Mouse (Mus musculus): Measurements from ENCODE around the gene Ticrr.

Ticrr gene

DNA sequence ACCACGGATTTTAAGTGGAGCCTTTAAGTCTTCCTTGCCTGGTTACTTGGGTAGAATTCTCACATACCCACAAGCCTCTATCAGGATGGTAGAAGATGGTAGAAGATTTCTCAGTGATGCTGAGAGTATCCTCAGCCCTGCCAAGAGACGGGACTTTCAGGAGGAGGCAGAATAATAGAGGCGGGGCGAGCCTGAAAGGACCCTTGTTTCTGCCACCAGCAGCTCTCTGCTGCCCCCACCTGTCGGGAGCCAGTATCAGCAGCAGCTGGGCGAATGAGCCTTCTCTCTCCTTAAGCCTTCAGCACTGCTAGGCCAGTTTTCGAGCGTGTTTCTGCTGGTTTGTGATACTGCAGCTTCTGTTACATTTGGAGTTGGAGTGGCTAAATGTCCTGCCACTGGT lies 69.2 kb downstream of the Ticrr start:
- POLR2A ChIA-PET: interaction anchor here (0.5 to 2.1 kb wide), 12 partner anchors 9 to 223 kb away, joined by 3 to 7 read pairs (median 4); partner anchors contain the start of gene Ticrr (in 1 of the 4)
- CTCF ChIA-PET: interaction anchor here (0.6 to 3.7 kb wide), 78 partner anchors 7 to 1078 kb away, joined by 3 to 64 read pairs (median 6); partner anchors contain the start of genes Kif7 (in 2 of the 4), Pex11a (in 2 of the 4), Wdr93 (in 2 of the 4) and Rhcg (in 1 of the 4)

- CTCF ChIA-PET: interaction anchor here (0.6 to 3.7 kb wide), 61 partner anchors 9 to 906 kb away, joined by 3 to 64 read pairs (median 5); partner anchors contain the start of genes Kif7 (in 2 of the 4), Pex11a (in 2 of the 4), Wdr93 (in 2 of the 4) and Rhcg (in 1 of the 4)
- POLR2A ChIA-PET: interaction anchor here in 2 of 4 experiments (0.5 to 2.1 kb wide), 4 partner anchors 10 to 222 kb away, joined by 3 to 7 read pairs (median 6); no protein-coding TSS in a partner anchor
Observed at GRCm38 (mm10) chr7:79729743-79730370, 69.9 kb downstream of the Ticrr start.

GRCm38 (mm10) chr7:79731438-79731837 lies 71.4 kb downstream of the Ticrr start:
- POLR2A ChIA-PET: interaction anchor here in 2 of 4 experiments (0.7 to 1.6 kb wide), 5 partner anchors 10 to 242 kb away, joined by 3 to 4 read pairs (median 3); no protein-coding TSS in a partner anchor
- CTCF ChIA-PET: interaction anchor here (0.6 to 1.6 kb wide), 9 partner anchors 10 to 261 kb away, joined by 3 to 5 read pairs (median 3); partner anchors contain the start of genes Kif7 (in 1 of the 4) and Pex11a (in 1 of the 4)

DNA sequence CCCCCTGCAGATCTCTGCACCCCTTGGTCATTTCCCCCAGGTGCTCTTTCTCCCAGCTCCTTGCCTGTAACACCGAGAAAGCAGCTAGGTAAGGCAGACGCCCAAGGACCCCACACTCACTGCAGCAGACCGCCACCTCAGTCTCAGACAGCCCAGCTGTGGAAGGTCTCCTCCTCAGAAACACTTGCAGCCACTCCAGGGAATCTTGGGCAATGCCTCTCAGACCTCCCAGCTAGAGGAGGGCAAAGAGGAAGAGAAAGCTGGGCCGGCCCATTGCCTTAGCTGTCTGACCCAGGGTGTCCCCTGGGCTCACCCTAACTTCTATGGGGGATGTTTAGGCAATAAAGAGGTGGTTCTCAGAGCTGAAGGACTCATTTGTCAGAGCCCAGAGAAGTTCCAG lies 72.6 kb downstream of the Ticrr start, which contains the start of gene Plin1:
TSS of gene Plin1 (minus strand) at position 282 of the 400 bp plus-strand sequence.
- CTCF ChIA-PET: interaction anchor here (0.6 to 1.6 kb wide), 8 partner anchors 11 to 424 kb away, joined by 3 to 10 read pairs (median 4); no protein-coding TSS in a partner anchor
- POLR2A ChIA-PET: interaction anchor here in 3 of 4 experiments (0.6 to 1.6 kb wide), 4 partner anchors 9 to 185 kb away, joined by 3 to 5 read pairs (median 4); partner anchors contain the start of gene Ticrr (in 1 of the 3)

GRCm38 (mm10) chr7:79734563-79734962 lies 74.6 kb downstream of the Ticrr start:
- ChIA-PET CTCF (no interaction called here), POLR2A (no interaction called here)

DNA sequence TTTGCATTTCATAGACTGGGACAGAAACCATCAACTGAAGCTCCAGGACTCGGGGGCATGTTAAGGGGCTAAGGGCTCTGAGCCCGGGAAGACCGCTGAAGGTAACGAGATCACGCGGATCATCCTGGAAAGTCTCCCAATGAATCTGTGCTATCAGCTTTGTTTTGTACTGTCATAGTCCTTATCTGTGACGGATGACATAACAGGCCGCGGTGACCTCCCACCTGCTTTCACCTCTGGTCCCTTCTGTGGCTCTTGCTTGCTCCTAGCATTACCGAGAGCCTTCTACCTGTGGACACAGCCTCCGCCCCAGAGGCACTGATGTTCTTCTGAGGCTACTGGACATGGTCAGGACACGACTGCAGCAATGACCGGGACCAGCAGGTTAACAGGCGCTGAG lies 76.5 kb downstream of the Ticrr start:
- ChIA-PET POLR2A (no interaction called here), CTCF (interaction anchor here in 1 of 4 experiments (1.5 kb wide), 1 partner anchor 8 kb away, joined by 9 read pairs; no protein-coding TSS in a partner anchor)

DNA sequence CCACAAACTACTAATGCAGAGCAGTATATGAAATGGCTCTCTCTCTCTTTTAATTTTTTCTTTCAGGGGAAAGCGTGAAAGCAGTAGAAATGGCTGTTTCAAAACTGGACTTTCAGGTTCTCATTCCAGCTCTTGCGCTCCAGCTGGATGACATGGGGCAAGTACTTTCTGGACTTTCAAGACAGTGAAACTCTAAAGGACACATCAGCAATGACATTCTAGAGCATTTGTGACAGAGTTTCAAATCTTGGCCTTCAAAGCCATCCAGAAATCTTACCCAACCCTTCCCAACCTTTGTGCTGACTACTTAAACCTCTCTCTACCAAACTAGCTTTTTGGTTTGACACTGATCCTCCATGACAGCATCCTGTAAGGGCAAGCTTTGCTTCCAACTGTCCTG lies 78.9 kb downstream of the Ticrr start:
- CTCF ChIA-PET: interaction anchor here (0.6 to 3.1 kb wide), 4 partner anchors 11 to 944 kb away, joined by 3 to 11 read pairs (median 4); no protein-coding TSS in a partner anchor
- POLR2A ChIA-PET: no interaction called here

- ChIA-PET CTCF (interaction anchor here in 1 of 4 experiments (3.1 kb wide), 1 partner anchor 12 kb away, joined by 11 read pairs; no protein-coding TSS in a partner anchor), POLR2A (no interaction called here)
Observed at GRCm38 (mm10) chr7:79740279-79740678, 80.3 kb downstream of the Ticrr start.

DNA sequence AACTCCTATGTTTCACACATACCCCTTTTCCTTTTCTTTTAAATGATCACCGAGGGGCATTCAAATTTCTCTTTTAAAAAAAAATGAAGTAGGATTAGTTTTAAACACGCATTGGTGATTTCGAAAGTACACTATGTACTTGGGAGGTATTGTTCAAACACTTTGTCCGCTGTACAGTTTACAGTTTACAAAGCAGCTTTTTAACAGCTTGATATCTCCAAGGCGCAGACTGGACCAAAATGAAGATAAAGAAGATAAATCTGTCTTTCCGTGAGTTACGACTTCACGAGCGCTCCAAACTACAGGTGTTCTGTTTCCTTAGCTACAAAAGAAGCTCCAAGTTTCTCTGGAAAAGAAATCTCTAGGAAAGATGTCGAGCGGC lies 82.3 kb downstream of the Ticrr start:
- CTCF ChIA-PET: interaction anchor here in 3 of 4 experiments (0.8 to 3.4 kb wide), 5 partner anchors 11 to 274 kb away, joined by 3 to 32 read pairs (median 4); no protein-coding TSS in a partner anchor
- POLR2A ChIA-PET: interaction anchor here in 2 of 4 experiments (1.1 to 1.8 kb wide), 4 partner anchors 11 to 232 kb away, joined by 3 to 6 read pairs (median 4); no protein-coding TSS in a partner anchor

DNA sequence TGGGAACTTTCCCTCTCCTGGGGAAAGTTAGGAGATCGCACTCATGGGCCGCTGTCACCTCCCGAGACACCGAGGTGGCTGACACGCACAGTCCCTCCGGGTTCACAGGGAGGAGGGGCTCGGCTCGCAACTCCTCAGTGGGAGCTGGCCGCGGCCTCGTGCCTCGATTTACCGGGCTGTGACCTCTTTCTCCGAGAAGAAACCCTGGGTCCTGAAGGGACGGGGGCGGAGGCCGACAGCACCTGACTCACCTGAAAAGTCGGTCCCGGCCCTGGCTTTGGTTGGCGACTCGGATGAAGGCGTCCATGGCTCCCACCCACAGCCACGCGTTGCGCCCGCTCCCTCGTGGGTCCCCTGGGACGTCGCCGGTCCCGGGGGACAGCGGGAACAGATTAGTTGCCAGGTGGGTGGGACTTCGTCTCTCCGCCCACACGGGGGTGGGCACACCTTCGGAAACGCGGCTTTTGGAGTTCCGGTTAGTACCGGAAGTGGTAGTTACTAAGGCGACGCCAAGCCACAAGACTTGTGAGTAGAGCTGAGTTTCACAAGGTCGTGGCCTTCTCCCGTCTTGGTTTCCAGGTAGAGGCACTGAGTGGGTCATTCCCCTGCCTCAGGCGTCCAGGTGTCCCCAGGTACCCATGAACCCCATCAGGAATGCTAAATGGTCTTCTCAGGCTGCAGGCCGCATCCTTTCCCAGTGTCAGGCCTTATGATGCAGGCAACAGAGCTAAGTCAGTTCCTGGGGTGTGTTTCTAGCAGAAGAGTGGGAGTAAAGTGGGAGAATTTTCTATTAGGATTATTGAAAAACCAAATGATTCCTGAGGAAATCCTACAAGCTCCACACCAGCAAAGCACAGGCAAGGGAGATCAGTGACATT lies 82.9 kb downstream of the Ticrr start, which contains the start of the genes Pex11a and Wdr93:
TSS of gene Pex11a (minus strand) at position 473 of the 878 bp plus-strand sequence.
TSS of gene Wdr93 (plus strand) at position 505 of the 878 bp plus-strand sequence.
- CTCF ChIA-PET: interaction anchor here (0.6 to 3.4 kb wide), 12 partner anchors 12 to 758 kb away, joined by 3 to 32 read pairs (median 3); no protein-coding TSS in a partner anchor
- POLR2A ChIA-PET: interaction anchor here in 3 of 4 experiments (0.7 to 1.8 kb wide), 10 partner anchors 11 to 554 kb away, joined by 3 to 6 read pairs (median 4); no protein-coding TSS in a partner anchor

GRCm38 (mm10) chr7:79744051-79744450 lies 84.1 kb downstream of the Ticrr start:
- ChIA-PET POLR2A (interaction anchor here in 3 of 4 experiments (0.6 to 1.5 kb wide), 6 partner anchors 20 to 738 kb away, joined by 3 to 9 read pairs (median 4); no protein-coding TSS in a partner anchor), CTCF (interaction anchor here (0.6 to 3.4 kb wide), 7 partner anchors 16 to 486 kb away, joined by 3 to 32 read pairs (median 3); no protein-coding TSS in a partner anchor)

DNA sequence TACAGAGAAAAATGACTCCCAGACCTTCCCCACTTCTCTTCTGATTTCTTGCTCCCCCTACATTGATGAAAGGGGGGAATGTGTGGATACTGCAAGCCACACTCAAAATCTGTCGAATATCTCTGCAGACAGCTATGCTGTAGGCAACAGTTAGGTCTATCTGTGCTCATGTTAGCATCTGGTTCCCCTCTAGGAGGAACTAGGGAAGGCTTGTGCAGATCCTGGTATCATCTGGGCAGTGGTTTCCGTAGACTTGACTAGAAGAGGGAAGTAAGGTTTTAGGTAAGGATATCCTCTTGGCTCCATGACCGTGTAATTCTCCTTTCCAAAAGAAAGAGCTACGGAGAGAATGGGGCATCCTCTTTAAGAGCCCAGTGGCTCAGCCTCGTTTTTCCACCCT lies 84.6 kb downstream of the Ticrr start:
- CTCF ChIA-PET: interaction anchor here (0.6 to 3.4 kb wide), 5 partner anchors 16 to 446 kb away, joined by 3 to 32 read pairs (median 3); no protein-coding TSS in a partner anchor
- POLR2A ChIA-PET: interaction anchor here in 2 of 4 experiments (0.6 to 1.5 kb wide), 3 partner anchors 59 to 737 kb away, joined by 3 to 6 read pairs (median 4); no protein-coding TSS in a partner anchor

- ChIA-PET POLR2A (no interaction called here), CTCF (interaction anchor here in 2 of 4 experiments (1.3 to 1.4 kb wide), 2 partner anchors 18 to 20 kb away, joined by 4 read pairs; no protein-coding TSS in a partner anchor)
Observed at GRCm38 (mm10) chr7:79747659-79748058, 87.7 kb downstream of the Ticrr start.

Measured in embryonic stem cell, embryonic (primary cell).